Mouse (Mus musculus) liver, adult 2 months (tissue): ENCODE data around the gene Zfp13.

Experiments used
- CTCF ChIP-seq: fragments of 200-500 bp; IDR thresholded peaks from 2 replicates; pipeline ENCODE4 v1.5.1; 2011; ENCODE audit warnings: low read depth, low read length, control low read depth
- POLR2A ChIP-seq: fragments of 200-500 bp; IDR thresholded peaks from 2 replicates; pipeline ENCODE4 v1.6.1; 2011; ENCODE audit warnings: low read length, control low read depth; ENCODE audit not compliant: insufficient read depth; ENCODE audit errors: extremely low read depth

GRCm38 (mm10) chr17:23584786-23585185, 14.5 kb downstream of the Zfp13 start:
- no peak for TF ChIP-seq CTCF
- TF ChIP-seq POLR2A, result no peak
